Mouse (Mus musculus): ENCODE results near the gene Tubg1.
"Not testable (repeated sequence)": the region's sequence is repeated elsewhere in the genome, so short reads cannot be mapped to it uniquely, and the experiment has no call there.

Tubg1 gene

DNA sequence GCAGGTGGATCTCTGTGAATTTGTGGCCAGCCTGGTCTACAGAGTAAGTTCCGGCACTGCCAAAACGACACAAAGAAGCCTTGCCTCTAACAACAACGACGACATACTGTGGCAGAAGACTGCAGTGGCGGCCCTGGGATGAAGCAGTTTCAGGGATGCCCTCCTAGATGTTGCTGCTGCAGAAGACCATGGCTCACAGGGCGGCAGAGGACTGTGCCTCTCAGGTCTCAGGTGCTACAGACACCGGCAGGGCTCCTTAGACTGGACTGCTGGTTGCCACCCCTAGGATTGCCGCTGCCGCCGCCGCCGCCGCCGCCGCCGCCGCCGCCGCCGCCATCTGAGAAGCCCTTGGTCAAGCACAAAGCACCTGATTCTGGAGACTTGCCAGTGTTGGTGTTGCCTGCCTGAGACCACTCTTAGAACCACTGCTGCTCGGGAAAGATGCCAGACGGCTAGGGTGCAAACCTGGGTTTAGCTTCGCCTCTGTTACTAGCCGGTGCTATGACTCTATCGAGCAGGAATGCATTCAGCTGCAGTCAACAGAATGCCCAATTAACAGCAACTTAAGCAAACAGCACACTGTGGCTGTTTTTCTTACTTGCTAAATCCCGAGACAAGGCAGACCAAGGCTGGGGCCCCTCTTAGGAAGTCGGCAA is 20.6 kb downstream of the Tubg1 start:
- DNase-seq (ENCODE audit: low read depth, low spot score), result no peak

DNA sequence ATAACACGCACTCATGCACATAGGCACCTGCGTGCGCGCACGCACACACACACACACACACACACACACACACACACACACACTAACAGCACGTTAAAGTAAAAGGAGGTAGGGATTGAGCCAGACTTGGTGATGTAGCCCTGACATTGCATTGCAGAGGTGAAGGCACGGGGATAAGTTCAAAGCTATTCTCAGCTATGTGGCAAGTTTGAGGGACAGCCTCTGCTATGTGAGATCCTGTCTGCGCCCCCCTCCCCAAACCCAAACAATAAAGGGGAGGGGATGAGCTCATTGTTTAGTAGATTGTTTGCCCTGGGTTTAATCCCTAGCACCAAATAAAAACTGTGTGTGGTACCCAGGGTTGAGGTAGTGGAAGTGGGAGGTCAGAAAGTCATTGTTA is 21.4 kb downstream of the Tubg1 start:
- no peak for DNase-seq (ENCODE audit: low read depth, low spot score)

GRCm38 (mm10) chr11:101142215-101142967 is 22.7 kb downstream of the Tubg1 start:
- no peak for DNase-seq (ENCODE audit: low read depth, low spot score)

- no peak for DNase-seq (ENCODE audit: low read depth, low spot score)
Observed at GRCm38 (mm10) chr11:101143338-101144225, 23.8 kb downstream of the Tubg1 start.

DNA sequence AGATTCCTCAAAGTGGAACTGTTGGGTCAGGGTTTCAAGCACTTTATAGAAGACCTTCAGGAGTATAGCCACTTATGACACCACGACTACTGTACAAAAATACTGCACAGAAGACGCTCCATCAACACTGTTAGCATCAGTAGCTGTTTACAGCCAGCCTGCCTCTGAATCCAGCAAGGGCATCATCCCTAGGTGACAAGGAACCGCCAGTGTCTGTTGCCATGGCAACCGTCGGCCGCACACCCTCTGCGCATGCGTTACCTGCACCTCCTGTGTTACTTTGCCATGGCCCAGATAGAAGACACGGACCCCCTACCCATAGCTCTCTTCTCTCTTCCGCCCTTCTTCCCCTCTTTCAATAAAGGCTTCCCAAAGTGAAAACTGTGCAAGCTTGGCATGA is 26.6 kb downstream of the Tubg1 start:
- no peak for DNase-seq (ENCODE audit: low read depth, low spot score)

- no peak for DNase-seq (ENCODE audit: low read depth, low spot score)
Observed at GRCm38 (mm10) chr11:101148751-101149150, 29.0 kb downstream of the Tubg1 start.

GRCm38 (mm10) chr11:101149178-101150105 is 29.7 kb downstream of the Tubg1 start:
- no peak for DNase-seq (ENCODE audit: low read depth, low spot score)

DNA sequence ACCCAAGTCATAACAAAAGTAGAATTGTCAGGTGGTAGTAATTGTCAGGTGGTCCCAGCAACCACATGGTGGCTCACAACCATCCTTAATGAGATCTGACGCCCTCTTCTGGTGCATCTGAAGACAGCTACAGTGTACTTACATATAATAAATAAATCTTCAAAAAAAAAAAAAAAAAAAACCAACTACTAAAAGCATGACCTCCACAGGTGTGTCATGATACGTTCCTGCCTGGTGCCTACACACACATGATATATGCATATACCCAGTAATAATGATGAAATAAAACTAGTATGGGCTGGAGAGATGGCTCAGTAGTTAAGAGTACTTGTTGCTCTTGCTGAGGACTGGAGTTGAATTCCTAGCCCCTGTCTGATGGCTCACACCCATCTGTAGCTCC is 31.3 kb downstream of the Tubg1 start:
- DNase-seq (ENCODE audit: low read depth, low spot score), result no peak

GRCm38 (mm10) chr11:101152825-101153224 is 33.1 kb downstream of the Tubg1 start:
- no peak for DNase-seq (ENCODE audit: low read depth, low spot score)

GRCm38 (mm10) chr11:101154648-101155047 is 34.9 kb downstream of the Tubg1 start:
- DNase-seq (ENCODE audit: low read depth, low spot score), result no peak

DNA sequence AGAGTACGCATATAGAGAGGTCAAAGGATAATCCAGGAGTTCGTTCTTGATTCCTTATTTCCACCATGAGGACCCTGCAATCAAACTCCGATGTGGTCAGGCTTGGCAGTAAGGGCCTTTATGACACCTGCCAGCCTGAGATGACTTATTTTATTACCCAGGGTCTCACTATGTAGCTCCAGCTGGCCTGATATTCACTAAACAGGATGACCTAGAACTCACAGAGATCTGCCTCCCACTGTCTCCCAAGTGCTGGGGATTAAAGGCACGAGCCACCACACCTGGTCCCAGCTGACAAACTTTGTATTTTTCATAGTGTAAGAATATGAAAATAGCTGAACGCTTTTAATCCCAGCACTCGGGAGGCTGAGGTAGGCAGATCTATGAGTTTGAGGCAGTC is 35.4 kb downstream of the Tubg1 start:
- DNase-seq (ENCODE audit: low read depth, low spot score), result no peak

- DNase-seq (ENCODE audit: low read depth, low spot score), result peak; percentile 81
Observed at GRCm38 (mm10) chr11:101155728-101156371, 36.1 kb downstream of the Tubg1 start, which contains the start of gene Tubg2. Gene Tubg2, plus strand, starts transcription at chr11:101155907.

GRCm38 (mm10) chr11:101160151-101160550 is 40.4 kb downstream of the Tubg1 start:
- DNase-seq (ENCODE audit: low read depth, low spot score), result not testable (repeated sequence)

DNA sequence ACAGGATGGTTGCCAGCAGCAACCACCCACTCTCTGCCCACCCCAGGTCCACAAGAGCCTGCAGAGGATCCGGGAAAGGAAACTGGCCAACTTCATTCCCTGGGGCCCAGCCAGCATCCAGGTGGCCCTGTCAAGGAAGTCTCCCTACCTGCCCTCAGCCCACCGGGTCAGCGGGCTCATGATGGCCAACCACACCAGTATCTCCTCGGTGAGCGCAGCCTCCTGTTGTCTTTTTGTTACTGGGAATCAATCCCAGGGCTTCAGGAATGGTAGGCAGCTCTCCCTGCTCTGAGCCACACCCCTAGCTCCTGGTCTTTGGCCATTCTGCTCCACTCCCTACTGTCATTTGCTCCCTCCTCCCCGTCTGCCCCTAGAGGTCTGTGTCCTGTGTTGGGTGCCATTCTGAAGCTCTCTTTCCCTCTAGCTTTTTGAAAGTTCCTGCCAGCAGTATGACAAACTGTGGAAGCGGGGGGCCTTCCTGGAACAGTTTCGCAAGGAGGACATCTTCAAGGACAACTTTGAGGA is 41.3 kb downstream of the Tubg1 start:
- not testable (repeated sequence) for DNase-seq (ENCODE audit: low read depth, low spot score)

DNA sequence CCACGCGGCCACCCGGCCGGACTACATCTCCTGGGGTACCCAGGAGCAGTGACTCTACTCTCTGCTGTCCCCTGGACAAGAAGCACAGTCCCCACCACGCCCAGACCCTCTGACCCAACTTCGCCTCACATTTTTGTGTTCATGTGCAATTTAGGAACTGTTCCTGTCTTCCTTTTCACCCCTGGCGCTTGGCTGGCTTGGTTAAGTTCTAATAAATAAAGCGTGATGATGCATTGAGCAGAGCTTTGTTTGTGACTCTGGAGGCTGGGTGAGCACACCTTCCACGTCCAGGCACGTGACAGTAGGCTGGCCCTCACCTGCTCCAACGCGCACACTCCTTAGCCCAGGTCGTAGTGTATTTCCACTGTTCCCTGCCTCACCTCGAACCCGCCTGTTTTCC is 41.8 kb downstream of the Tubg1 start:
- DNase-seq (ENCODE audit: low read depth, low spot score), result no peak

GRCm38 (mm10) chr11:101162301-101162700 is 42.6 kb downstream of the Tubg1 start:
- no peak for DNase-seq (ENCODE audit: low read depth, low spot score)

DNA sequence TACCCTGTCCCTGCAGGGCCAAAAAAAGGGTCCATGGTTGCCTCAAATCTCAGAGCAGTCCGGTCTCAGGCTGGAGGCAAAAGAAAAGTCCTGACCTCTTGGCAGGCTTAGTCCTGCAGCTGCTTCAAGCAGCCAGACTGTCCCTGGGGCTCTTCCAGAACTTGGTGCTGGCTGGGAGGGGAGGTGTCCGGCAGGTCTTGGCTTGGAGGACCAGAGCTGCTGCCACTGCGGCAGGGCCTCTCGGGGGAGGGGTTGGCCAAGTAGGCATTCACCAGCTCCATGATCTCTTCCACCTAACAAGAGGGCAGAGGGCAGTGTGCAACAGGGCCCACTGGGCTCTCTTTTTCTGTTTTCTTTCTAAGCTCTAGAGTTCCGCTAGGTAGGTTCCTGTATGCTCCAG is 43.0 kb downstream of the Tubg1 start:
- DNase-seq (ENCODE audit: low read depth, low spot score), result no peak

DNA sequence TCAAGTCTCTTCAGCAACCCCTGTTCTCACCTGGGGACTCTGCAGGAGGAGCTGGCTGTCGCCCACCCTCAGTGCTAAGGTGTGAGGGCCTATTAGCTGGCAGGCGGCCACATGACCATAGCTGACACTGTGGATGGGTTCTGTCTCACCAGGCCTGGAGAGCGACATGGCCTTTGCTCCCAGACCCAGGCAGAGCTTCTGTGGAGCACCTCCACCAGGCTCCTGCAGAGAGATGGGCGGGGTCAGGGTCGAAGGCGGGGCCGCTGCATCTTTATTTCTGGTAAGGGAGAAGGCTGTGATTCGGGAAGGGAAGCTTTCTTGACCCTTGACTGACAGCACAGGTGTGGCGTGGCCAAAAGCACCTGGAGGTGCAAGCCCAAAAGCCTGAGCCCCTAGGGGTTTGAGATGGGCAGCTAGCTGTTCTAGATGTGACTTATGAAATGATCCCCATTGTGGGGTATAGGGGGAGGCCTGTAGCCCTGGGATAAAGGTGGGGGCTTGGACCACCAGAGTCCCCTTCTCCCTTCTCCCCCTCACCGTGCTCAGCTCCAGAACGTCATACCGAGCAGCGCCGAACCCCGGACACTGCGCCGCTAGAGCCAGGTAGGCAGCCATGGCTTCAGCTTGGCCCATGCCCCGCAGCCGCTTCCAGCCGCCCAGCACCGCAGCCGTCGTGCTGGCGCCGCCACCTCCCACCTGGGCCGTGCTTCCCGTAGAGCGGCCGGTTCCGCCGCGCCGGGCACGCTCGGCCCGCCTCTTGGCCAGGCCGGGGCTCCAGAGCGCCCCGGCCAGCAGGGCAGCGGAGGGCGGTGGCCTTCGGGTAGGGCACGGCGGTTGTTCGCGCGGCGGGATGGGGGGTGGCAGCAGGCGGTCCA is 44.0 kb downstream of the Tubg1 start:
- DNase-seq (ENCODE audit: low read depth, low spot score), result no peak

- no peak for DNase-seq (ENCODE audit: low read depth, low spot score)
Observed at GRCm38 (mm10) chr11:101164351-101164665, 44.6 kb downstream of the Tubg1 start.
